Mouse (Mus musculus) myocyte (in vitro differentiated cells): ENCODE results near the gene Ehbp1.

Experiments
- E2F4 ChIP-seq: IDR thresholded peaks from one replicate; pipeline ENCODE4 v1.6.1; 2011; ENCODE audit warnings: mild to moderate bottlenecking, control low read depth, moderate library complexity; ENCODE audit not compliant: insufficient read depth
- MAX ChIP-seq: IDR thresholded peaks from one replicate; pipeline ENCODE4 v1.6.1; 2011; ENCODE audit warnings: low read depth, mild to moderate bottlenecking, control low read depth
- MYOD1 ChIP-seq, 3 experiments: IDR thresholded peaks; one replicate each; pipeline ENCODE4 v1.6.1; 2011; ENCODE audit warnings: control low read depth in 2 of 3, low read depth in 2 of 3, mild to moderate bottlenecking in 2 of 3, moderate library complexity in 1 of 3; ENCODE audit not compliant: insufficient read length in 2 of 3, control insufficient read depth in 1 of 3
- MYOG ChIP-seq, 3 experiments: IDR thresholded peaks; one replicate each; pipeline ENCODE4 v1.6.1; 2011; ENCODE audit warnings: control low read depth in 2 of 3, low read depth in 2 of 3, mild to moderate bottlenecking in 2 of 3; ENCODE audit not compliant: insufficient read length in 2 of 3, control insufficient read depth in 1 of 3, insufficient read depth in 1 of 3
- POLR2A ChIP-seq: IDR thresholded peaks from one replicate; pipeline ENCODE4 v1.6.1; 2011; ENCODE audit warnings: low read depth, mild to moderate bottlenecking, control low read depth, moderate library complexity; ENCODE audit not compliant: insufficient read length
- POLR2AphosphoS2 ChIP-seq: IDR thresholded peaks from one replicate; pipeline ENCODE4 v1.6.1; 2011; ENCODE audit warnings: low read depth, control low read depth; ENCODE audit not compliant: insufficient read length
- REST ChIP-seq: IDR thresholded peaks from one replicate; pipeline ENCODE4 v1.6.1; 2011; ENCODE audit warnings: mild to moderate bottlenecking, control low read depth, moderate library complexity; ENCODE audit not compliant: insufficient read depth, insufficient read length
- TCF12 ChIP-seq: IDR thresholded peaks from one replicate; pipeline ENCODE4 v1.6.1; 2011; ENCODE audit warnings: mild to moderate bottlenecking, control low read depth; ENCODE audit not compliant: poor library complexity, insufficient read depth, severe bottlenecking
- TCF3 ChIP-seq: IDR thresholded peaks from one replicate; pipeline ENCODE4 v1.6.1; 2011; ENCODE audit warnings: low read depth, control low read depth; ENCODE audit not compliant: insufficient read length
- USF1 ChIP-seq: IDR thresholded peaks from one replicate; pipeline ENCODE4 v1.6.1; 2011; ENCODE audit warnings: low read depth, mild to moderate bottlenecking, control low read depth, moderate library complexity

DNA sequence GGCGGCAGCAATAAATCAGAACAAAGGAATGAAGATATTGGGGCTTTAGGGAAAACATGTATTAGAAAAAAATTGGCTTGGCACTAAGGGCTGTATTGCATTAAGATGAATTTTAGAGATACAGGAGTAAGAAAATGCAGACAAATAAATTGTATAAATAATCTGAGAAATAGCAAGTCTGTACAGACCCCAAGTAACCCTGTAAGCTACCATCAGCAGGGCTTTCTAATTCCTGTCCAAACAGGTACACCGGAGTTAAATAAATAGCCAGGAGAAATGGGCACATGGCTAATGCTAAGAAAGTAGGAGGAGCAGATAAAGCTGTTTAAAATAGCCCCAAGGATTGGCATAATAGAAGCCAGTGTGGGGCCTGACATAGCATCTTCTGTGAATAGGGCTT is 32.7 kb upstream of the Ehbp1 start:
- TF ChIP-seq MYOD1 (IDR thresholded peaks at IDR 0.05; ENCODE audit: control insufficient read depth in 1 of 3, insufficient read length in 2 of 3, low read depth in 2 of 3) (no peak), POLR2AphosphoS2 (no peak), POLR2A (no peak), TCF12 (no peak), MAX (no peak), MYOG (IDR thresholded peaks at IDR 0.05; ENCODE audit: control insufficient read depth in 1 of 3, insufficient read depth in 1 of 3, insufficient read length in 2 of 3, low read depth in 2 of 3) (no peak), USF1 (no peak), E2F4 (no peak), REST (no peak), TCF3 (no peak)
